Mouse (Mus musculus): ENCODE results near the gene Slc35a3.

DNA sequence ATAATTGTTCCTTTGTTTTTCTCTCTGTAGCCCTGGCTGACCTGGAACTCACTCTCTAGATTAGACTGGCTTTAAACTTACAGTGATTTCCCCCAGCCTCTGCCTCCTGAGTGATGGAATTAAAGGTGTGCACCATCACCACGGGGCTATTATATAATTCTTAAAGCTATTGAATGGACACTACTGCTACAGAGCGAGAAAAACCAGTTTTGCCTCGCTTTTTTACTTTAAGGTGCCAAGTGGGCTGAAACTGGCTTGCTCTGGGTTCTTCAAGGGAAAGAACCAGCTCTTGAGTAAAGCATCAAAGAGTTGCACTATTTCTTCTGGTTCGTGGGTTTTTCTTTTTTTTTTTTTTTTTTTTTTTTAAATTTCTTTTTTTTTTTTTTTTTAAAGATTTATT lies 10.3 kb upstream of the Slc35a3 start:
- no peak for TF ChIP-seq CTCF (IDR thresholded peaks at IDR 0.05; ENCODE audit: low read depth, low read length)
- TF ChIP-seq POLR2A (IDR thresholded peaks at IDR 0.05; ENCODE audit: borderline replicate concordance, low read depth, low read length): no peak

All from bone marrow macrophage, adult 2 months (primary cell).